Mouse (Mus musculus): ENCODE results near the gene Ppp1r1b.

DNA sequence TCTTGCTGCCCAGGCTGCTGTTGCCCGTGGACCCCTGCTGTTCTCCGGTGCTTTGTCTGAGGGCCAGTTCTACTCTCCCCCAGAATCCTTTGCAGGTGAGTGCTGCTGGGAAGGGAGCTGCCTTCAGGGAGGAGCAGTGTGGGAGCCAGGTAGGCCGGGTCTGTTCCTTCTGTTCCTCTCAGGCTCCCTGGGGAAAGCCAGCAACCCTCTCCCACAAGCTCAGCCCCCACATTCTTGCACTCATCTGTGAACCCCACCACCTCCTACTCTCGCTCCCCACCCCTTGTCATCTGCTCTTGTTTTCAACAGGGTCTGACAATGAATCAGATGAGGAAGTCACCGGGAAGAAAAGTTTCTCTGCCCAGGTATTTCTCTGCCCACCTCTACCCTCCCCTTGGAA lies 28.6 kb downstream of the Ppp1r1b start:
- no peak for TF ChIP-seq TCF12 (IDR thresholded peaks at IDR 0.05; ENCODE audit: insufficient read depth, poor library complexity, severe bottlenecking)
- no peak for TF ChIP-seq POLR2AphosphoS2 (IDR thresholded peaks at IDR 0.05; ENCODE audit: insufficient read length, low read depth)
- TF ChIP-seq POLR2A (IDR thresholded peaks at IDR 0.05; ENCODE audit: insufficient read length, low read depth): no peak
- TF ChIP-seq REST (IDR thresholded peaks at IDR 0.05; ENCODE audit: insufficient read depth, insufficient read length): no peak
- TF ChIP-seq USF1 (IDR thresholded peaks at IDR 0.05; ENCODE audit: low read depth): no peak
- TF ChIP-seq E2F4 (IDR thresholded peaks at IDR 0.05; ENCODE audit: insufficient read depth): no peak
- no peak for TF ChIP-seq MYOG (IDR thresholded peaks at IDR 0.05; ENCODE audit: control insufficient read depth in 1 of 3, insufficient read depth in 1 of 3, insufficient read length in 2 of 3, low read depth in 2 of 3)
- TF ChIP-seq MYOD1 (IDR thresholded peaks at IDR 0.05; ENCODE audit: control insufficient read depth in 1 of 3, insufficient read length in 2 of 3, low read depth in 2 of 3): no peak

Data from myocyte (in vitro differentiated cells).